Mouse (Mus musculus) megakaryocyte-erythroid progenitor cell, adult 5-6 weeks (primary cell): Measurements from ENCODE around the gene Larp7. TPM values are rescaled to one million over a fixed set of nuclear protein-coding genes. Genes with fewer than 3 reads are reported as not detected.
A peak's percentile ranks its signal among the peaks of the same experiment; 100 is the strongest.

Experiments used
- ATAC-seq: replicated peaks from 2 replicates; pipeline ENCODE4 v1.8.0; 2016; ENCODE audit warnings: mild to moderate bottlenecking, inconsistent platforms; ENCODE audit not compliant: severe bottlenecking, poor library complexity, low FRiP score, low TSS enrichment
- total RNA-seq, 2 experiments: library from RNA; stranded (forward) in 1 of 2; stranded (reverse) in 1 of 2; fragments of 200-1000, 215-1000 nt in 1 of 2; fragments of >200 nt in 1 of 2; fragmentation: Nextera tagmentation in 1 of 2; gene quantifications; 2 replicates each; pipeline ENCODE4 v1.2.3; 2014 to 2017

Larp7 gene
- total RNA-seq (2014; fragmentation: Nextera tagmentation) (74.0 and 76.2 TPM in 2 replicates), total RNA-seq (2017) (150 and 188 TPM in 2 replicates)

DNA sequence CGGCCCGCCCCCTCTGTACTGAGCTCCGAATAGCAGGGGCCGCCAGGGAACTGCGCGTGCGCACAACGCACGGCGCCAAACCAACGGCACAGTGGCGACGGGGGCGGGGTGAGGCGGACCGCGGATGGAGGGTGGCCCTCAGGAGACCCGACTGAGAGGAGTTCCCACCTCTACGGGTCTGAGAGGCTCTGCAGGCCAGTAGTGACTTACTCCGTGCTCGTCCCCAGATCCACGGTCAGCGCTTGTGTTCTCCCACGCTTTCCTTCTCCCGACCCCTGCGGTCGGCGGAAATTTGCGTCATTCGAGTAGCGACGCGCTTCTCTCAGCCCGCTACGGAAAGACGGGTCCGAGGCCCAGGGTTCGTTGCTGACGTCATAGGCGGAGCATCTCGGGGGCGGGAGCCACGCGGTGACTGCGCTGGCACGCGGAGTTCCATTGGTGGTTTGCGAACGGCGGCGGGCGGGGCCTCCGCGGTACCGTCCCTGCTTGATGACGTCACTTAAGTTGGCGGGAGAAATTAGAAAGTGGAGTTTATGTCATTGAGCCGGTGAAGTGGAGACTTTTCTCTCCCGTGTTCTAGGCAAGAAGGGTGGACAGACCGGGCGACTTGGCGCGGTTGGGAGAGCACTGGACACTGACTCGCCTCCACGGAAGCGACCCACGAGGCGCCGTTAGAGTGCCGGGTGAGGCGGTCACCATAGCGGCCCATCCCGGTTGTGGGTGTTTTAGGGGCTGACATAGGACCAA lies at the start of gene Larp7, which contains the start of gene Zgrf1:
TSS of gene Larp7 (minus strand) at position 377 of the 747 bp plus-strand sequence.
TSS of gene Zgrf1 (plus strand) at position 517 of the 747 bp plus-strand sequence.
- peak; percentile 96 for ATAC-seq

DNA sequence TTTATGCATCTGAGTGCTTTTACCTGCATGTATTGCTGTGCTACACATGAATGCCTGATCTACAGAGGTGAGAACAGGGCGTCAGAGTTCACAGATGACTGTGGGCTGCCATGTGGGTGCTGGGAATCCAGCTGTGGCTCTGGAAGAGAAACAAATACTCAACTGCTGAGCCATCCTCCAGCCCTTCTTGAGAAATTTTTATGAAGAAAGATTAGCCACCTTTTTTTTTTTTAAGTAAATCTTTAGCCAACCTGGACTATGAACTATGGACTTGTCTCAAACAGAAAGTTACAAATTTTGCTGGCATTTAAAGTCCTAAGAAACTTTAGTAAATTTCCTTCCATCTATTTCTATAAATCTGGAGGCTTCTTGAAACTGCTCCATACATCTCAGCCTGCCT lies 44.0 kb upstream of the Larp7 start:
- ATAC-seq = no peak

DNA sequence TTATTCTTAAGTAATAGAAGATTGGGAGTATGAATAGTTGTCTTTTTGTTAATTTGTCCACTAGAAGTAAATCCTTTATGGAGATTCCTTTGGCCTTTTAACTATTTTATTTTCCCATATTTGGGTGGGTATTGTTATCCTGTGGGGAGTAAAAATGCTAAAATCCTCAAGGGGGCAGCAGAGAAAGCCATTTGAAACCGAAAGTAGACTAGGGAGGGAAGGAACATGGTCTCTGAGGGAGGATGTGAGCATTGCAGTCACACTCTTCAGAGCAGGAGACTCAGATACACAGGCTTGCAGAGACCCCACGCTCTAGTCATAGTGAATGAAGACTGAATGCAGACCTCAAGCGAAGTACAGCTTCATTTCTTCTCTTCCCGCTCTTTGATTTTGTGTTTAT lies 19.4 kb upstream of the Larp7 start:
- ATAC-seq = peak; percentile 98

DNA sequence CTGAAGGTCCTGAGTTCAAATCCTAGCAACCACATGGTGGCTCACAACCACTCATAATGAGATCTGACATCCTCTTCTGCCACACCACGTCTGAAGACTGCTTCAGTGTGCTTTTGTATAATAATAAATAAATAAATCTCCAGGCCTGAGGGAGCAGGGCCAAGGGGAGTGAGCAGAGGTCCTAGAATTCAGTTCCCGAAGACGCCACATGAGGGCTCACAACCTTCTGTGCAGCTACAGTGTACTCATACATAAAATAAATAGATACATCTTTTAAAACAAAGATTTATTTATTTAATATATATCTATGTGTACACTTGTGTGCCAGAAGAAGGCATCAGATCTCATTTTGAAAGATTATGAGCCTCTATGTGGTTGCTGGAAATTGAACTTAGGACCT lies 12.0 kb upstream of the Larp7 start:
- ATAC-seq = peak; percentile 56; the same call in 1 of the 2 replicates

DNA sequence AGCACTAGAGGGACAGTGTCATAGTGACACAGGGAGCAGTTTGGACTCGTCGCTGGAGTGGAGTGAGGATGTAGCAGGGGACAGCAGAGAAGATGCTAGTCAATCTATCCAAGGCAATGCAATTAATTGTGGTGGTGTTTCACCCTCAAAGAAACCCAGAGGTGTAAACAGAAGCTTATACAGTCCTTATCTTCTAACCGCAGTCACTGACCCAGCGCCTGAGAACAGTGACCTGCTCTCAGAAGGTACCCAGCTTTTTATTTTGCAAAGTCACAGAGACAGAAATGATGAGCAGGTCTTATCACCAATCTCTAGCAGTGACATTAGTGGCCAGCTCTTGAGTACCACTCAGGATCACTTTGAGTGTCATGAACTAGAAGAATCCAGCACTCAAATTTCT lies 9.8 kb upstream of the Larp7 start:
- ATAC-seq = peak; percentile 39

DNA sequence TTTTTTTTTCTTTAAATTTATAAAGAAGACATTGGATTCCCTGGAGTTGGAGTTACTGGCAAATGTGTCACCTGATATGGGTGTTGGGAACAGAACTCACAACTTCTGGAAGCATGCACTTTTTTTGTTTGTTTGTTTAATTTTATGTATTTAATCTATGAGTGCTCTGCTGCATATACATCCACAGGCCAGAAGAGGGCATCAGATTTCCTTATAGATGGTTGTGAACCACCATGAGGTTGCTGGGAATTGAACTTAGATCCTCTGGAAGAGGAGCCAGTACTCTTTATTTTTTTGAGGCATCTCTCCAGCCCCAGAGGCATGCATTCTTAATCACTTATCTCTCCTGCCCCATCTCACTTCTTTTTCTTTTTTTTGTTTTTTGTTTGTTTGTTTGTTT lies 5.1 kb upstream of the Larp7 start:
- no peak for ATAC-seq

DNA sequence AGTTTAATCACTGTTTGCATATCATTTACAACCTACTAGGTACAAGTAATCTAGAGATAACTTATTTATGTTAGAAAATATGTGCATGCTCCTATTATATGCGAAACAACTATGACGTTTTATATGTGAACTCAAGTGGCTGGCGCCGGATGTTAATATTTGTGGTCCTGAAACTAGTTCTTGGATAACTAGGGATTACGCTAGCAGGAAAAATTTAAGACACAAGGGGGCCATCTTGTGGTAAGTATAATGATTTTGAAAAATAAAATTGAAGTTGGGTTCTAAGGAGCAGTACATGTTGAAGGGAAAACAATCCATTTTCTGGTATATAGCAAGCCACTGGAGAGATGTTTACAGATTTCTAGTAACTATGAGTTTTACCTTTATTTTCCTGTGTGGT lies 1.6 kb upstream of the Larp7 start:
- no peak for ATAC-seq

DNA sequence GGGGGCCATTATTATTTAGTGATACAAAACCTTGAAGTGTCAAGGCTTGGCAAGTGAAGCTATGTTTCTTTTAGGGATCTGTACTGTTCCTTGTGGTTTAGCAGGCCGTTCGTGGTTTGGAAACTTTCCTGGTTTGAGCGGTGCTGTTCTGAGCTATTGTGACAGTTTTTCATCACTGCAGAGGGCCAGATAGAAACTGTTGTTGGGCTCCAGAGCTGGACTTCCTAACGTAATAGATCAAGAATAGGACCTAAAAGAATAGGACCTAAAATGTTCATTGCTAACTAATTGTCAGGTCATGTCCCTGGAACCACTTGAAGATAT lies 533 bp upstream of the Larp7 start:
- no peak for ATAC-seq

DNA sequence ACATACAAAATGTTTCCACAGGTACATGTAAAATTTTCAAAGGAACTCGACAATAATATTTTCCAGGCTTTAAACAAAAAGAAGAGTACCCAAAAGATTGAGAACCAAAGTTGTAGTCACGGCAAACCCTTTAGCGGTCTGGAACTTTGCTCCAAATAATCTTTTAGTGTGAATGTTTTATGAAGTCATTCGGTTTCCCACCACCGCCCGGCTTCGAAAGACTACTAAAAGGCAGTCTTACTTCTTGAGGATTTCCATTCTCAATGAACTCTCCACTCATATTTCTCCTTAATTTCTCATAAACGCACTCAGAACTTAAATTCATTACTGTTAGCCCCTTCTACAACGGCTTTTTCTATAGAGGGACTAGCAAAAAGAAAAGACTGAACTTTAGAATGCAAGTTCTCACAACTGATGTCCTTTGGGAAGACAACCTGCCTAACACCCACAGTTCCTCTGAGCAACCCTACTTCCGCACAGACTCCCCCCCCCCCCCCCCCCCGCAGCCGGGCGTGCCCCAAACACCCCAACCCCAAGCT lies 646 bp downstream of the Larp7 start:
- ATAC-seq = no peak

DNA sequence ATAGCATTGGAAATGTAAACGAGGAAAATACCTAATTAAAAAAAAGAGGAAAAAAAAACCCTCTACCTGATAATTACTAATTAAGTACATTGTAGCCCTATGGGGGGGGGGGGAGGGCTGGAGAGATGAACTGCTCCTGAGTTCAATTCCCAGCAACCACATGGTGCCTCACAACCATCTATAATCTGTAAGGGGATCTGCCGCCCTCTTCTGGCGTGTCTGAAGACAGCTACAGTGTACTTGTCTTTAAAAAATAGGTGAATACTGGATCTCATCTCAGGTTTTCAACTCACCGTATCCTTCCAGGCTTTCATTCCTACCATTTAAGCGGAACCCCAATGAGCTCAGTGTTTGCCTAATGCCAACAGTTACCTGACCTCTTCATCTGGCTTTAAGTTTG lies 5.3 kb downstream of the Larp7 start:
- 0 out of 2 replicates have a peak, but pooled peaks have one; percentile 39 for ATAC-seq

DNA sequence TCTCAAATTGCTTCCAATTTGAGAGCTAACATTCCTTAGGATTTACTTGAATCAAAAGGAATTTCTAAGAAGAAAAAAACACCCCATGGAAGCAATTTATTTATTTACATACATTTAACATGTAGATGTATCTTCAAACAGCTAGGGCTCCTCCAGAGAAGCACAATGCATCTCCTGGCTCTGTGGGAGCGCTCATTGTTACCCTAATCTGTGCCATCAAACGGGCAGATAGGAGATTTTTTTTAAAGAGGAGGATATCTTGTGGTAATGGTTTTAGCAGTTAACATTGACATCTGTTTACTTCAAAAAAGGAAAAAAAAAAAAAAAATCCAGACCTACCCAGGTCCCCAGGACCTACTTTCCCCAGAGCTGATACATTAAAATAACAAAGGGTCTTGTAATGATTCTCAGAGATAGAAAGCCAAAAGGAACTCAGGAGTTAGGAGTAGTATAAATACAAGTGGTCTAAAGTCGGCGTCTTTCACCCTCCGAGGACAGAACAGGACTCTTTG lies 8.5 kb downstream of the Larp7 start:
- no peak for ATAC-seq

DNA sequence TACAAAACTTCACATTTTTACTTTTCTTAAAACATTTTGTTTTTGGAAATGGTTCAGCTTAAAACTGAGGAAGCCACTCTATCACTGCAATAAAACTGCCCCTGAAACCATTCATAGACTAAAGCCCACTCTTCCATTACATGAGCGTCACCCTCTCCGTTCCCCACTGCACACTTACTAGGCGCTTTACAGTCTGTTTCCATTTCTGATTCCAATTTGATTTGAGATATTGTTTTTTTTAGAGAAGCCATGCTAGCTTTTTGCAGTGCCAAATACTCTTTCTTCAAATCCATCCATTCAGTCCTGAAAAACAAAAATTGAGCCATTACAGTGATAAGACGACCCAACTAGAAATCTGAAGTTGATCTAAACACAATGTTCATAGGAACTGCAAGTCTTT lies 9.2 kb downstream of the Larp7 start:
- no peak for ATAC-seq

DNA sequence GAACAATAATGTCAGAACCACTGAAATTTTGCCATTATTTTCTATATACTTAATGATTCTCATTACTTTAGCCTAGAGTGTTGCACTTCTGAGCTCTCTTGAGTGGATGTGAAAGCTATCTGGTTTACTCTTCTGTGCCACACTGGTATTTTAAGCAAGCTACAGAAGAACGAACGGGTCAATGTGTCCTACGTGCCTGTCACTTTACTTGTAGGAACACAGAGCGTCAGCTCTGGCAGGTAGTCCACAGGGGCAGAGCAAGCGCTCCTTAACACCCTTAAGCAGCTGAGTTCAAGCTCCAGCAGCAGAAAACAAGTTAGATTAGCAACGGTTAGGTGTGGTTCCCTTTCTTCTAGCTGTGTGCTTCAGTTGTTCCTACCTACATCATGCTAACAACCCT lies 14.0 kb downstream of the Larp7 start:
- ATAC-seq = no peak

DNA sequence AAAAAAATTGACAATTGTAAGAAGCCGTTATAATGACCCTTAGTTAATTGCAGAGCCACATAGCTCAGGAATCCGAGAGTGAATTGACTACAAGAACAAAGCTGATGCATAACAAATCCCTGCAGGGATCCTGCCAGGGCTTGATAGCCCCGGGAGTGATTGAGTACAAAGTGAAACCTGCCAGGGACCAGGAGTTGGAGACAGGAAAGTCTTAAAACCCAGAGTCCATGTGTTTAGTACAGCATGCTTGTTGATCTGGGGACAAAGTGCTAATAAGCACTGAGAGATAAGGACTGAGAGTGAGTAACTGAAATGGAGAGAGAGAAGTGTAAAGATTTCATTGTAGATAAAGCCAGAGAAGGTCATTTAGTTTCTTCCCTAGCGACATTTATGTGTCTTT lies 22.9 kb downstream of the Larp7 start:
- ATAC-seq = no peak

DNA sequence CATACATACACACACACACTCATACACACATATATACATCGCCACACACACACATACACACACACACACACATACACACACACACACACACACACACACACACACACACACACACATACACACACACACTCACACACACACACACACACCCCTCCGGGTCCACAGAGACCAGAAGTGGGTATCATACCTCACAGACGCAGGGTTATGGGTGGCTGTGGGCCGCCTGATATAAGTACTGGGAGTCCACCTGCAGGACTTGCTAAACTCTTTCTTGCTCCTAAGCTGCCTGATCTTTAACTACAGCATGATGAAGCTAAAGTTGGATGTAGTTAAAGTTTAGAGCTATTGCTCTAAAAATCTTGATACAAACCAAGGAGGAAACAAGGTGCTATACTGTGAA lies 23.3 kb downstream of the Larp7 start:
- no peak for ATAC-seq

DNA sequence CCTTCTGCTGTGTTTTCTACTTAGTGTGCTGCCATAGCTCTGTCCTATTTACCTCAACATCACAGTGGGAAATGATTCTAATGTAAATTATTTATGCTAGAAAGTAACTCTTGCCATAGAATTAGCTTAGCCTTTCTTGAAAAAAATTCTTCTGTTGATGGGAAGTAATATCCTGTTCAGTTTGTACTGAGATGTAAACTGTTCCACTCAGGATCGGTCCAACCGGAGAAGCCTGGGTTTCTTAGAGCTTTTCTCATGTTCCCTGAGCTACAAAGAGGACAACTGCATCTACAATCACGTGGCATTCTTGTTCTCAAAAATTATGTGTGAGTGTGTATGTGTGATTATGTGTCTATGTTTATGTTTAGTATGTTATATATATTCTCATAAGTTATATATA lies 23.9 kb downstream of the Larp7 start:
- no peak for ATAC-seq

DNA sequence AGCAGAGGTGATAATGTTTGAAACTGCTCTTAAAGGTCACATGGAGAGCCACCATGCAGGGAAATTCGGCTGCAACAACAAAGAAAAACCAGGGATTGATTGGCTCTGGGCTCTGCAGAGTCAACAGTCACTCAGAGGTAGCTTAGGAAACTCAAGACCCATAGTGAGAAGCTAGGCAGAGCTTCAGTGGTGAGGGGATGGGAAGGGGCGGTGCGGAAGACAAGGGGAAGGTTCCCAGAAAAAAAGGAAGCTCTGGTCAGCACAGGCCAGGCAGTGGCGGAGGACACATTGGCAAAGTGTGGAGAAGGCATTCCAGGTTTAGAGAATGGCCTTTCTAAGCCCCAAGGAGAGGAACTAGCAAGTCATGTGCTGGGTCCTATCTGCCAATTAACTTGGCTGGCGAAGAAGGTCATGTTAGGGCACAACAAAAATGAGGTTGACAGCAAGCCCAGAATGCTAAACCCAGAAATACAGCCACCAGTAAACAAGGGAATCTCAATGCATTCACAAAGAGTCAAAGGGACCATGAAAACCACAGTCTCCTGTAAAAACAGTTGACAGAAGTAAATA lies 25.6 kb downstream of the Larp7 start:
- ATAC-seq = no peak

DNA sequence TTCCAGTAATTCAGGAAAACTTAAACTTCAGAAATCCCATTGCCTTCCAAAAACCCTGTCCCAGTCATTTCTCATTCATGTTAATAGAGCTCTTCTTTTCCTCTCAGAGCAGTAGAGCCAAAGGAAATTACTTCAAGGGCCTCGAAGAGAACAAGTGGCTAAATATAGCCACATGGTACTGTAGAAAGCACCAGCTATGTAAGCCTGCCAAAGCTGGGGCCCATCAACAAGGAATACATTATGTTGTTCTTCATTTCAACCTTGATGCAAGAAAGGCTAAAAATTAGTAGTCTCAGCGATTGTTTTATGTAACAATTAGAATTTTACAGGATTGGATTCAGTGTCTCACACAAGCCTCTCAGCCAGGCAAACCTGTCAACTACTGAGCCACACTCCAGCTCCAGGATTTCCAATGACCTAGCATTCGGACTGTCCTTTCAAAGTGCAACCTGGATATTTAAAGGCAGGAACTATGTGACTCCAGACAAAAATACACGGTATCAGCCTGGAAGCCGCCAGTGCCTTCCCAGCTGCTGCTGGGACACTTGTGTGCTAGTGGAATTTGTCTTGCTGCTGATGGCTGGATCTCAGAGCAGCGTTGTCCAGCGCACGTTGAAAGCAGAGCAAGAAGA lies 27.8 kb downstream of the Larp7 start:
- ATAC-seq = 0 out of 2 replicates have a peak, but pooled peaks have one; percentile 10

DNA sequence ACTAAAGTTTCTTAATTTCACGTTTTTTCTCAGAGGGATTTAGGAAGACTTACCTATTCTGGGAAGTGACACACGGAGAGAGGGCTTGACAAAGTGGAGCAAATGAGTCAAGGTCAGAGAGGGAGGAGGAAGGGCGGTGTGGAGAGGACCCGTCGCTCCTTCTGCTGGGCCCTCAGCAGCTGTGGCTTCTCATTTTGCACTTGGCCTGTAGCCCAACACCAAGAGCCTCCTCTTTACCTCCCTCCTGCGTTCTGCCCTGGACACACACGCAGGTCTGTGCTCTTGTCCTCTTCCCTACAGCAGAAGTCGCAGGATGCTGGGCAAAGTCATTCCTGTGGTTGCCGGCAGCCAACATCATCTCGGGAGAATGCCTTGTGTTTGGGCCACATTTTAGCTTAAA lies 32.0 kb downstream of the Larp7 start:
- no peak for ATAC-seq

DNA sequence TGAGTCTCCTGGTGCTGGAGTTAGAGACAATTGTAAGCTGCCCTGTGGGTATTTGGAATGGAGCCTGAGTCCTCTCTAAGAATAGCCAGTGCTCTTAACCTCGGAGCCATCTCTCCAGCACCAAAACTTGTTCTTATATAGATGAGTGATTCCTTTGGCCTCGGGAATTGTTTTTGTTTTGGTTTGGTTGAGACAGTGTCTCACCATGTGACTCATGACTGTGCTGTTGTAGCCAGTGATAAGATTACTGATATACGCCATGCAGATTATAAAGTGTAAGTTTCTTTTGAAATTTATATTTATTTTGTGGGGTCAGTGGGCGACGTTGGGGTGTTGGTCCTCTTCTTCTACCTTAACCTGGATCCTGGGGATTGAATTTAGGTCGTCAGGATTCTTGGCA lies 32.8 kb downstream of the Larp7 start:
- ATAC-seq = no peak
